Mouse (Mus musculus) gastrocnemius, postnatal 14 days (tissue): Measurements from ENCODE around the gene Zfp598. TPM values are rescaled to one million over a fixed set of nuclear protein-coding genes. Genes with fewer than 3 reads are reported as not detected.

Experiments
- DNase-seq: peaks from one replicate; pipeline ENCODE4 v3.0.0; 2021; ENCODE audit warnings: mixed read lengths
- intact Hi-C: fragments of 180-260 bp; cut with DNase I; formaldehyde crosslinking; loops from one replicate; pipeline ENCODE4 v1.15.1; 2025; ENCODE audit warnings: low total_unique reads
- total RNA-seq, 2 experiments: library from RNA; stranded (reverse); gene quantifications; 2 replicates each; pipeline ENCODE4 v1.2.3; 2021

Gene Zfp598
- total RNA-seq, 2 experiments from 2014 or later, result 13.9 to 16.3 TPM

DNA sequence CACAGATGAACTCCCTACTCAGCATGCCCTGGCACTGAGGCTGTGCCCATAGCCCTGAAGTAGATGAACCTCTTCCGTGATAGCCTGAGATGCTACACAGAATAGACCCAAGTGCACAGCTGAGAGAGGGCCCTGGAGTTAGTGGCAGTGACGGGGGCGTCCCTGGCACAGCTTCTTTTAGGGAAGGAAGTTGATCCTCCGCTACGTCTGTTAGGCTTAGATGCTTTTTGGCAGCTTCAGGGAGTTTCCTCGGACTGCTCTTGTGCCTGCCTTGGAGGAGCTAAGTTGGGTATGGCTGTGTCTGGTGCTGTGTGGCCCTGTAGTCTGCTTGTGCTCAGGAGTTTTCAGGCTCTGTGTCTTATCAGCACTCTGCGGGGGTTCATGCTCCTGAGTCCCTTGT, 4.8 kb downstream of the Zfp598 start:
- intact Hi-C loops, result no loop called here
- DNase-seq, result no peak

DNA sequence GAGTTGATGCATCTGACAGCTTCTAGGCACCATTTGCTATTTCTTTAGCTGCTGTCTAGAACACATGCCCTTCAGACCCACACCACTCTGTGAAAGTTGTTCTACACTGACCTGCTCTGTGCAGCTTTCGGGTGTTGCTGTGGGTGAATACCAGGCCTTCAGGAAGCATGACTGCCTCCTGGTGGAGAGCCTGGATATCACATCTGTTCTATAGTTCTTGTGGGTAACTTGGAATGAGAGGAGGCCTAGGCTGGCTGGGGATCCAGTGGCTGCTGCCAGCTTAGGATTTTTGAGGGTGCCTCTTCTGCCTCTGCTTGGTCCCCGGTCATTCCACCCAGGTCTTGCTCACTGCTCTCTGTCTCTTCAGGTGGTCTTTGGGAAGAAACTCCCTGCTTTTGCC, 6.7 kb downstream of the Zfp598 start:
- peak; percentile 62 for DNase-seq
- intact Hi-C loops, result no loop called here

DNA sequence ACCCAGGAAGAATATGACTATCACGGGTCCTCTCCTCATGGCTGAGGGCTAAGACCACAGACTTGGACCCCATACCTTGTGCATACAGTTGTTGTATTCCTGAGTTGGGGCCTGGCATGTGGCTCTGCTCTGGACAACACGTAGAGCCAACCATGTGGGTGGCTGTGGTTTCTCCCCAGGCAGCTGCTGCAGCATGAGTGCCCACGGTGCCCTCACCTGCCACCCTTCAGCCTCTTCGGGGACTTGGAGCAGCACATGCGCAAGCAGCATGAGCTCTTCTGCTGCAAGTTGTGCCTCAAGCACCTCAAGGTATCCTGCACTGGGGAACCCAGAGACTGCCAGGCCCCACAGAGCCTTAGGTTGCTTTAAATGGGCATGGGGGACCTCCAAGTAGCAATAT, 7.4 kb downstream of the Zfp598 start:
- intact Hi-C loops, result no loop called here
- DNase-seq, result no peak

DNA sequence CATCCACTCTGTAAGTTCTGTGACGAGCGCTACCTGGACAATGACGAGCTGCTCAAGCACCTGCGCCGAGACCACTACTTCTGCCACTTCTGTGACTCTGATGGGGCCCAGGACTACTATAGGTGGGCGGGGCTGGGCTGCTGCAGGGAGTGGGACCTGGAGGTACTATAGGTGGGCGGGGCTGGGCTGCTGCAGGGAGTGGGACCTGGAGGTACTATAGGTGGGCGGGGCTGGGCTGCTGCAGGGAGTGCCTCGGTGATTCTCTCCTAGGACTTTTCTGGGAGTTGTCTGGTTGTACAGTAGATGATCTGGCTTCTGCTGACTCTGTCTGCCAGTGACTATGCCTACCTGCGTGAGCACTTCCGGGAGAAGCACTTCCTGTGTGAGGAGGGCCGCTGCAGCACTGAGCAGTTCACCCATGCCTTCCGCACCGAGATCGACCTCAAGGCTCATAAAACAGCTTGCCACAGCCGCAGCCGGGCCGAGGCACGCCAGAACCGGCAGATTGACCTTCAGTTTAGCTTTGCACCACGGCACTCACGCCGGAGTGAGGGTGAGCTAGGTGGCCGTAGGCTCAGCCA, 8.1 kb downstream of the Zfp598 start:
- DNase-seq, result no peak
- intact Hi-C loops, result no loop called here

DNA sequence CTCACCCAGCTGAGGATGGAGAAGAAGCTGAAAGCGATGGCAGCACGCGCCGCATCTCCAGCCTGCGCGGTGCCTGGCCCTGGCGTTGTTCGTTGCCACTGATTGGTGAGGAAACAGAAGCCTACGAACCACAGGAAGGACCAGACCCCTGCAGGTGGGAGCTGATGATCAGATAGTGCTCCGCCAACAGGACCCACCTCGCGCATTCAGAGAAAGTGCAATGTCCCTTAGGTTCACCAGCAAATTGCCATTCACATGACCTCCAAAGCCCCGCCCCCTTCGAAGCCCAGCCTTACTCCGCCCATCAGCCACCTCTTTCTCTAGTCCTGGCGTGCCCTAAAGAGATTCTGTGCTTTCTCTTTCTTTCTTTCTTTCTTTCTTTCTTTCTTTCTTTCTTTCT, 17.0 kb downstream of the Zfp598 start:
- intact Hi-C loops, result no loop called here
- no peak for DNase-seq

DNA sequence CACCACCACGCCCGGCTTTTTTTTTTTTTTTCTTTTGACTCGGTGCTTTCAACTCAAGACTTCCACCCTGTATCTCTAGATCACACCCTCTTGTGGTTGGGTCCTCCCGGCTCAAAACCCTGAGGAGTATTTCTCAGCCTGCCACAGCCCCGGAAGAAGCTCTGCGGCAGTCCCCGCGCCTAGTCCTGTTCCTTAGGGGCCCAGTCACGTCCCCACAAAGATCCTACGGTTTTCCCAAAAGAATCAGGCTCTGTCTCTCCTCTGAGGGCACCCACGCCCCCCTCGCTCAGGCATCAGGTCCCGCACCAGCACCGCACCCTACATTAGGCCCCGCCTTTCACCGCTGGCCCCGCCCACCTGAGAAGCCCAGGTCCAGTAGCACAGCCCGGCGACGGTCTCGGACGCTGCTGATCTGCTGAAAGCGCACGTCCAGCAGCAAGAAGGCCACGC, 17.7 kb downstream of the Zfp598 start:
- intact Hi-C loops, result no loop called here
- no peak for DNase-seq

DNA sequence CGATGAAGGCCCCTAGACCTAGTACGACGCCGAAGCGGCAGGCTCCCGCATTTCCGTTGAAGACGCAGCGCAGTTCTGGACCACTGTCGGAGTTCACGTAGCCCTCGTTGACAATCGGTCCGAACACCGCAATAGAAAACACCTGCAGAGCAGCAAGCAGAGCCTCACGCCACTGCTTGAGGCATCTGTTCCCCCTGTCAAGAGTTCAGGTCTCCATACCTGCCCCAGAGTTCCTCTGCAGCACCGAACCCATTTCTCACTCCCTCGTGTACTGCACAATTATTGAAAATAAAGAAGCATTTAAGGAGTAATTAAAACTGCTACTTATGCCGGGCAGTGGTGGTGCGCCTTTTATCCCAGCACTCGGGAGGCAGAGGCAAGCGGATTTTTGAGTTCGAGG, 18.1 kb downstream of the Zfp598 start:
- intact Hi-C loops, result no loop called here
- no peak for DNase-seq

DNA sequence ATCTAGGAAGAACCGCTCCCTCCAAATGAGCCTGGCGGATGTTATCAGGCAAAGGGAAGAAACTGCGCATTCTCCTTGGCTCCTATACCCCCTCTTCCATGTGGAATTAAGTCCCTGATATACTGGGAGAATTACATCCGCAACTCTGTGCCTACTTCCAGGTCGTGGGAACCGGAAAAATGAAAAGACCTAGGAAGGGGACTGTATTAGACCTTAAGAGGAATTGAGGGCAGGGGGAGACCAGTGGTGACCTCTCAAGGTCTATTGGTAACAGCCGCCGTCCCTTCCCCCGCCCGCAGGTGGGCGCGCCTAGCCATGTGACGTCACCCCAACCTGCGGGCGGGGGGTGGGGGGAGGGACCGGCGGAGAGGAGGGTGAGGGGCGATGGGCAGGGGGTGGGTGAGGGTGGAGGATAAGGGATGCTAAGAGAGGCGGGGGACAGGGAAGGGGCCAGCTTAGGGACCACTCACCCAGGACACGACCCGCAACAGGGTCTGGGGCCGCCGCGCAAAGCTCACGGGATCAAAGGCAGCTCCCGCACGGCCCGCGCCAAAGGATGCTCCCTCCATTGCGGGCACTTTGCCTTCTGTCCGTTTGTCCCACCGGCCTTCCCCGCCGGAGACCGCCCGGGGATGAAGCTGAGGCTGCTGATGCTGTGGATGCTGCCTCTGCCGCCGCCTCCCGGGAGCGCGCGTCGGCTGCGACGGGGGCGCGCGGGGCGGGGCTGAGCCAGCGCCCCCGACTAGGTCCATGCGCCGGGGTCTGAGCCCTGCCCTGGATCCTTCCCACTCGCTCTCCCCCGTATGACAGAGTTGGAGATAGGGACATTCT, 20.0 kb downstream of the Zfp598 start, which contains the start of gene Syngr3:
Gene Syngr3 (minus strand): TSS at position 705 of the 831 bp plus-strand sequence.
- intact Hi-C loops, result no loop called here

DNA sequence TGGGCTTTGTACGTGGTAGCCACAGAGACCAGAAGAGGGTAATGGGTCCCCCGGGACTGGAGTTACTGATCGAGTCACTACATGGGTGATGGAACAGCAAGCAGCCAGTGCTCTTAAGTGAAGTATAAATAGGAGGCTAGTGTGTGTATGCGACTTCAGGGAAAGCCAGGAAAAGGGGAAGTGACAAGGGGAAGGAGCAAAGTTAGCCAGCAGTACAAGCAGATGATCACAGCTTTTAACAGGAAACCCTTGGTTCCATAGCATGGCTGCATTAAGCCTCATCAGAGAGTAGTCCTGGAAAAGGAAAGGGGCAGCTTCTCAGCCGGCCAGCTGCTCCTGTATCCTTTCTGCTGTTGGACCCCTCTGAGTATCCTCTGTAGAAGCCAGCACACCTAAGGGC, 22.9 kb downstream of the Zfp598 start:
- DNase-seq, result no peak
- intact Hi-C loops, result no loop called here

More for the DNA sequence above, 20.0 kb downstream of the Zfp598 start, which contains the start of gene Syngr3:
- no peak for DNase-seq

DNA sequence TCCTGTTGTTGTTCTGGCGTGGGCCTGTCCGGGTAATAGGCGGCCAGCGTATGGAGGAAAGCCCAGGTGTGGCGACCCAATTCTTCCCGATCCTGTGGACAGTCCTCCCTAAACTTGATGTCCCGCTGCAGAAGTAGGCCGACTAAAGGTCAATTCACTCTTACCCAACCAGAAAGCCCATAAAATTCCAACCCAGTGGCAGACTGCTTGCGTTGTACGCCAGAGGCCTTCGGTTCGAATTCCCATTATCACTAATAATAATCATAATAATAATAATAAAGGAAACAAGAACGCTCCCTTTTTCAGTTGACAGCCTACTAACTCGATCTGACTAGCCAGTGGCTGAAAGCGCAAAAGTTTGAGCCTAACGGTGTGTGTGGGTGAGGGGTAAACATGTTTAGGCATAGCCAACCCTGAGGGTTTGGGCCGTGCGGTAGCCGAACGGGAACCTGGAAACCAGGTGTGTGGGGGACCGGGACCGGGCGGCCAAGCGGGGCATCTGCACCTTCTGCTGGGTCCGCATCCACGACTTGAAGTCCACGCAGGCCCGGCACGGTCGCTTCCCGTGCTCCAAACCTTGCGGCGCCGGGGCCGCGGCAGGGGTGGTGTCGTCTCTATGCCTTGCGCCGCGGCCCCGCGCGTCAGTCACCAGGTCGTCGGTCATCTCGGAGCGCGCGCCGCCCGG, 26.0 kb downstream of the Zfp598 start:
- intact Hi-C loops, result no loop called here
- DNase-seq, result no peak

DNA sequence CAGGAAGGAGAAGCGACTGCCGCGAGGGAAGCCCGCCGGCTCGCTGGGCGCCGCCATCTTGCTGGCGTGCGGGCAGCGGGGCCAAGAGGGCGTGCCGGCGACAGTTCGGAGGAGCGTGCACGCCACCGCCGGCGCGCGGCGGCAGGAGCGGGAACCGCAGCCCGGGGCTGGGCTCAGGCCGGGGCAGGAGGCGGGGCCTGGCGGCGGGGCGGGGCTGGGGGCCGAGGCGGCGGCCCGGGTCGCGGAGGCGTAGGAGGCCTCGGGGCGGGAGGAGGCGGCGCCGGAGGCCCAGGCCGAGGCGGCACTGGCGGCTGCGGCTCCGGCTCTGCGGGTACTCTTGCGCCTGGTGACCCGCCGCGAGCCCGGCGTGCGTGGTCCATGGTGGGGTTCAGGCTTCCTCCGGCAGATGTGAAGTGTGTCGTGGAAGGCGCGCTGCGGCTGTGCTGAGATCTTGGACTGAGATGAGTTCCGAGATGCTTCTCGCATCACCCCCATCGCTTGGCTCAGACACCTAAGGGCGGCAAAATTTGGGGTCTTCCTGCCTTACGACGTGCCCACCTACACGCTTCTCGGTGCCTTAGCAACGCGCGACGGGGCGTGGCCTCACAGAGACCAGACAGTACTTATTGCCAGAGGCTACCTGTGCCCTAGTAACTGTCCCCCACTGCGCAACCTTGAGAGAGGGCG, 26.7 kb downstream of the Zfp598 start, which contains the start of the genes Gfer and Noxo1:
Gene Gfer (minus strand): TSS at position 146 of the 687 bp plus-strand sequence.
Gene Noxo1 (plus strand): TSS at position 224 of the 687 bp plus-strand sequence.
- intact Hi-C loops, result no loop called here
- peak; percentile 92 for DNase-seq

DNA sequence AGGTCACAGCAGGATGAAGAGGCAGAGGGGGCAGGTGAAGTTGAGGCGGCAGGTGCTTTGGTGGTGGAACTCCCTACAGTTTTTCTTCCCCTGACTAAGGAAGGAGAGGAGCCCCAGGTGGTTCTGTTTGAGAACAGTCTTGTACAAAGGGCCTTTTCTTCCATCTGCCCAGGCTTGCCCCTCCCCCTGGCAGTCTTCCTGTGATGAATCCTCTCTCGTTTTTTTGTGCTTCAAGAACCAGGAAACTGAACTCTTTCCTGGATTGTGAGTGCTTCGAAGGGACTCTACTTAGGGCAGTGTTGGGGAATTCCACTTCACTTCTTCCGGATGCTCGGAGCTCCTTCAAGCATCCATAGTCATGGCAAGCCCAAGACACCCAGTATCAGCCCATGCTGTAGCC, 28.5 kb downstream of the Zfp598 start:
- intact Hi-C loops, result no loop called here

DNA sequence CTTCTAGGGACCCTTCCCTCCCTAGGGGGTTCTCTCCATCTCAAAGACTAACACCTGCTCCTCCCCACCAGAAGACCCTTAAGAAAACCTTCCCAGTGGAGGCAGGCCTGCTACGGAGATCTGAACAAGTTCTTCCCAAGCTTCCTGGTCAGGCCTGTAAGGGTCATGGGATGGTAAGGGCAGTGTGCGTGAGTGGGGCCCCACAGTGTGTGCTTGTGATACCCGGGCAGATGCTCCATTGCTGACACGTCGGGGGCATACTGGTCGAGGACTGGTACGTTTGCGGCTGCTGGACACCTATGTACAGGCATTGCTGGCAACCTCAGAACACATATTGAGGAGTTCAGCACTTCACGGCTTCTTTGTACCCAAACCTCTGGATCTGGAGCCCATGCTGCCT, 29.2 kb downstream of the Zfp598 start:
- intact Hi-C loops, result no loop called here
- DNase-seq, result no peak

More for the DNA sequence above, 28.5 kb downstream of the Zfp598 start:
- no peak for DNase-seq

DNA sequence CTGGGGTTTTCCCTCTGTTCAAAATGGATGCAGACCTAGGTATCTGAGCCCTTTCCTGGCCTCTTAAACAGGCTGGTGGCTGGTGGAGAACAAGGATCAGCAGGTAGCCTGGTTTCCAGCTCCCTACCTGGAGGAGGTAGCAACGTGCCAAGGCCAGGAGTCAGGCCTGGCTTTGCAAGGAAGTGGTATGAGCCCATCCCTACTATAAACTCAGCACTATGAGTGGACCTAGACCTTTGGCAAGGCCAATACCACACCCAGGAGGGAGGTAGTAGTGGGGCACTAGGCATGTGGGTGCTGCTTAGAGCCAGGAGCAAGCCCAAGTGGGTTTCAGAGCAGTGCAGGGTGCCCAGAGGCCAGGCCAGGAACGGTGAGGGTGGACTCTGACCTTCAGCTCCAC, 30.0 kb downstream of the Zfp598 start:
- DNase-seq, result no peak
- intact Hi-C loops, result no loop called here

DNA sequence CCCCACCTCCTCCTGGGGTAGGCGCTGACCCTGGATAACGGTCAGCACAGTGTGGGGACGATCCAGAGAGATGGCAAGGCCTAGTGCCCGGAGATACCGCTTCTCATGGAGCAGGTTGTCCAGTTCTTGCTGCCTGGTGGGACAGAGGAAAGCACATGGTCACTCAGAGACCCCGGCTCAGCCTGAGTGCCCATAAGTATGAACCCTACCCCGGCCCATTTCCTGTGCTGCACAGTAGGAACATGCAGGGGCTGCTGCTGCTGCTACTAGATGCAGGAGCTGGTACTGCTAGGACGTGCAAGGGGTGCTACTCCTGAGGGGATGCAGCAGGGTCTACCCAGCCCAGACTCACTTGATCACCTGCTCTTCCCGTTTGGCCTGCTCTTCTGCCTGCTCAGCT, 31.8 kb downstream of the Zfp598 start:
- DNase-seq, result no peak
- intact Hi-C loops, result no loop called here

DNA sequence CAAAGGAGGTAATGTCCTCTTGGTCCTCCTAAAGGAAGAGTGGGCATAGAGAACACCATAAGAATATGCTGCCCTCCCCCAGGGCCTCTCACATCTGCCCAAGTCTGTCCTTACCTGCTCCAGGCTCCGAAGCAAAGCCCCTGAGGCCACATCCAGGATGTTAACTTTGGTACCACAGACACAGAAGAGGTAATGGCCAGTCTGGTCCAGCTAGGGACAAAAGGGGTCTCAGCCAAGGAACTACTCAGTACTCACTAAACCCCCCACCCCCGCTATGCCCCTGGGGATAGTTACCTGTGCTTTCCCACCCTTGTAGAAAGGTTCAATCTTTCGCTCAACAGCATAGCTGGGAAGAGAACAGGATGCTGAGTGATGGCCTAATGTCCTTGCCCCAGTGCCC, 36.3 kb downstream of the Zfp598 start:
- intact Hi-C loops, result no loop called here
- DNase-seq, result no peak

DNA sequence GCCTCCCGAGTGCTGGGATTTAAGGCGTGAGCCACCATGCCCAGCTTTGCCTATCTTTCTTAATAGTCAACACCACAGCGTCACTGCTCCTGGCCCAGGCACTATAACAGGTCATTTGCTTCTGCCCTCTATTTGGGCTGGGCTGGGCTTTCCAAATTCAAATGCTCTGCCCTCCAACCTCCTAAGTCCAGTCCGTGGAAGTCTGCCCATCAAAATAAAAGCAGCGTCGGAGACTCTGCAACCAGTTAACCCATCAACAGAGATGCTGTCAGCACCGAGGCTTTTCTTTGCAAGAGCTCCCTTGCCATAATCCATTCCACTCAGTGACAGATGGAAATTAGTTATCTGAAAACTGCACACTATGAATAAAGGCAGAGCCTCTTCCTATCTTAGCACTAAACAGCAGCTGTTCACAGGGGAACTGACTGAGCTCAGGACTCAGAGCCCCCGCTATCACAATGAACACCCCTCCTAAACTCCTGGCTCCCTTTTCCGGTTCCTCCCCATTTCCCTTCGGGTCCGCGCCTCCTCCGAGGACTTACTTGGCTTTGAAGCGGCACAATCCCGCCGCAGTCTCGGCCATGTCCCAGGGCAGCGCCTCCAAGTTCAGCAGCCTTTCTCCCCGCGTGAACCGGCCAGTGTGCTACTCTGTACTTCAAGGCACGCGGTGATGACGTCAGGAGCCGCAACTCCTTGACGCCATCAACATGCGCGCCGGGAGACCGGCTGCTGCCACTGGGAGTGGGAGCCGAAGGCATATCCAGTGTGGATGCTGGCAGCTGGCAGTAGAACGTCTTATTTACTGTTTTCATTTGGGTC, 37.7 kb downstream of the Zfp598 start, which contains the start of gene Tbl3:
Gene Tbl3 (minus strand): TSS at position 679 of the 819 bp plus-strand sequence.
- peak; percentile 92 for DNase-seq
- intact Hi-C loops, result no loop called here

DNA sequence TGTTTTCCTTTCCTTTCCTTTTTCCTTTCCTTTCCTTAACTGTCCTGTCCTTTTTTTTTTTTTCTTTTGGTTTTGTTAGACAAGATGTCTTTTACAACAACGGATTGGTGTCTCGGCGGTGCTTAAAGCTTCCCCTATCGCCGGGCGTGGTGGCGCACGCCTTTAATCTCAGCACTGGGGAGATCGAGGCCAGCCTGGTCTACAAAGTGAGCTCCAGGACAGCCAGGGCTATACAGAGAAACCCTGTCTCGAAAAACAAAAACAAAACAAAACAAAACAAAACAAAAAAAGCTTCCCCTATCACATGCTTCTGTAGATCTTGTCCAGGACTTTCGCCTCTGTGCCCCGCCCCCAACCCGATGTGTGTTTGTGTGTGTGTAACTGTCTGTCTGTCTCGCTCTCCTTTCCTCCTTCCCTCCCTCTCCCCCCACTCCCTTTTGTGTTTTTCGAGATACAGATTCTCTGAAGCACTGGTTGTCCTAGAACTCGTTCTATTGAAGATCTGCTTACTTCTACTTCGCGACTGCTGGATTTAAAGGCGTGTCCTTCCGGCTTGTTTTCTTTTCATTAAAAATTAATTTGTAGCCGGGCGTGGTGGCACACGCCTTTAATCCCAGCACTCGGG, 38.4 kb downstream of the Zfp598 start:
- intact Hi-C loops, result no loop called here
- no peak for DNase-seq
